8 mouse cellular contexts compared by ENCODE assay signal in genomic region chr15:11904848-11905672, GRCm38 (mm10). TPM values are rescaled to one million over a fixed set of nuclear protein-coding genes. Genes with fewer than 3 reads are reported as not detected.
DNase-seq lines count a peak whose midpoint lies in the region; ATAC-seq and TF ChIP-seq lines count a peak whose summit lies in the region.

No protein-coding gene starts in this region.

- TF ChIP-seq POLR2A in cerebellum, adult 2 months (IDR thresholded peaks at IDR 0.05; ENCODE audit: borderline replicate concordance, insufficient read depth, low read length) = no peak

- peaks cover 6% of the 10 kb centered on the region; the same call in 1 of the 2 replicates for H3K27me3 ChIP-seq in cerebellum, adult 2 months (ENCODE audit: control insufficient read depth, insufficient read depth, low read length)
- 0 out of 2 replicates have a peak, but pooled peaks cover 9% of the 10 kb centered on the region for H3K27me3 ChIP-seq in intestine, embryonic 14.5 days (replicated peaks; ENCODE audit: control insufficient read depth, insufficient read depth, low read length)
- H3K27me3 ChIP-seq in liver, embryonic 12.5 days (replicated peaks) = peaks cover 66% of the 10 kb centered on the region
- peaks cover 78% of the 10 kb centered on the region for H3K27me3 ChIP-seq in neural tube, embryonic 13.5 days

- H3K4me3 ChIP-seq in cerebellum, adult 2 months (replicated peaks; ENCODE audit: insufficient read depth, low read depth, low read length) = peak overlapping the region; percentile 24
- H3K4me3 ChIP-seq in intestine, embryonic 14.5 days (ENCODE audit: low read depth, low read length) = peak overlapping the region; percentile 61
- peak overlapping the region; percentile 51 for H3K4me3 ChIP-seq in liver, embryonic 12.5 days
- peak overlapping the region; percentile 60 for H3K4me3 ChIP-seq in neural tube, embryonic 13.5 days

- peaks cover 8% of the 10 kb centered on the region; the same call in 1 of the 2 replicates for H3K4me1 ChIP-seq in cerebellum, adult 2 months (ENCODE audit: control insufficient read depth, insufficient read depth, low read length)
- peaks cover 4% of the 10 kb centered on the region; the same call in 1 of the 2 replicates for H3K4me1 ChIP-seq in intestine, embryonic 14.5 days (replicated peaks; ENCODE audit: control insufficient read depth, insufficient read depth, low read length)
- no peaks in the 10 kb centered on the region for H3K4me1 ChIP-seq in liver, embryonic 12.5 days
- H3K4me1 ChIP-seq in neural tube, embryonic 13.5 days (replicated peaks) = peaks cover 50% of the 10 kb centered on the region

- peak overlapping the region; percentile 72 for H3K4me2 ChIP-seq in intestine, embryonic 14.5 days (ENCODE audit: low read length)
- H3K4me2 ChIP-seq in liver, embryonic 12.5 days = peak overlapping the region; percentile 61
- peak overlapping the region; percentile 93 for H3K4me2 ChIP-seq in neural tube, embryonic 13.5 days

- no peak for TF ChIP-seq CTCF in cerebellum, adult 2 months (IDR thresholded peaks at IDR 0.05; ENCODE audit: borderline replicate concordance, insufficient read depth, low read depth, low read length)

- no peaks in the 10 kb centered on the region for H3K36me3 ChIP-seq in intestine, embryonic 14.5 days (ENCODE audit: control insufficient read depth, insufficient read depth, low read length)
- no peaks in the 10 kb centered on the region for H3K36me3 ChIP-seq in liver, embryonic 12.5 days
- no peaks in the 10 kb centered on the region for H3K36me3 ChIP-seq in neural tube, embryonic 13.5 days

- H3K27ac ChIP-seq in cerebellum, adult 2 months (ENCODE audit: insufficient read depth, low read length) = no peak overlapping the region
- peak overlapping the region; percentile 78 for H3K27ac ChIP-seq in intestine, embryonic 14.5 days (ENCODE audit: low read depth)
- peak overlapping the region; percentile 67 for H3K27ac ChIP-seq in liver, embryonic 12.5 days
- 0 out of 2 replicates have a peak overlapping the region, but pooled peaks have one; percentile 24 for H3K27ac ChIP-seq in neural tube, embryonic 13.5 days (replicated peaks)

- under 1% methylated on average over 86 of the region's 90 CpGs for WGBS in cerebellum, adult 2 months
- WGBS in intestine, embryonic 14.5 days = under 1% methylated on average over 85 of the region's 90 CpGs
- WGBS in liver, embryonic 12.5 days (ENCODE audit: insufficient replicate concordance) = 2% methylated on average over 90 of the region's 90 CpGs
- under 1% methylated on average over 90 of the region's 90 CpGs for WGBS in neural tube, embryonic 13.5 days

- ATAC-seq in intestine, embryonic 14.5 days (replicated peaks; ENCODE audit: low FRiP score, low TSS enrichment, low read depth) = peak; percentile 7; the same call in 1 of the 2 replicates
- ATAC-seq in liver, embryonic 12.5 days = no peak
- ATAC-seq in neural tube, embryonic 13.5 days (ENCODE audit: low read depth) = peak; percentile 38

- no peaks in the 10 kb centered on the region for H3K9me3 ChIP-seq in intestine, embryonic 14.5 days (ENCODE audit: control insufficient read depth, low read length)
- no peaks in the 10 kb centered on the region for H3K9me3 ChIP-seq in liver, embryonic 12.5 days (replicated peaks)
- H3K9me3 ChIP-seq in neural tube, embryonic 13.5 days = no peaks in the 10 kb centered on the region

- peak overlapping the region; percentile 74 for H3K9ac ChIP-seq in intestine, embryonic 14.5 days (ENCODE audit: low read length)
- peak overlapping the region; percentile 52 for H3K9ac ChIP-seq in liver, embryonic 12.5 days
- peak overlapping the region; percentile 68 for H3K9ac ChIP-seq in neural tube, embryonic 13.5 days

- no peak for DNase-seq in cerebellum, adult 2 months
- DNase-seq in cerebellum, adult 9-10 months = no peak
- DNase-seq in adrenal gland, postnatal 36 days = peak; percentile 37 to 59
- peak; percentile 12 for DNase-seq in gastrocnemius, adult 18-20 months (ENCODE audit: low spot score)
- peak; percentile 84 for DNase-seq in intestine, embryonic 14.5 days (ENCODE audit: low spot score)
- no peak for DNase-seq in adipocyte (ENCODE audit: low spot score)

RNA-seq across cellular contexts. Expression of gene Npr3, which starts 2.0 kb away (rescaled TPM):
- polyA plus RNA-seq in cerebellum, adult 2 months (2012; rRNA removed) = 0.57 and 1.2 TPM in 2 replicates
- total RNA-seq in adrenal gland, postnatal 36 days (2021) = 10 to 100 TPM; 10.2 to 19.9 TPM
- 1 to 10 TPM; 8.4 to 8.6 TPM for total RNA-seq in gastrocnemius, adult 18-20 months (2021)
- polyA plus RNA-seq in intestine, embryonic 14.5 days (2014; fragmentation: Nextera tagmentation; extraction: Ambion mirVana) = 11.0 and 11.1 TPM in 2 replicates
- polyA plus RNA-seq in liver, embryonic 12.5 days (2016; fragmentation: Nextera tagmentation; extraction: Ambion mirVana) = 4.0 and 4.4 TPM in 2 replicates
- 4.7 TPM in 2 replicates for polyA plus RNA-seq in neural tube, embryonic 13.5 days (2015; fragmentation: Nextera tagmentation; extraction: Ambion mirVana)

Comparison
In these comparisons a context has a peak if more than half of its experiments do, and no peak if none do; other contexts are left out.
1. DNase-seq: peak in adrenal gland, postnatal 36 days (2 of 2), gastrocnemius, adult 18-20 months (single experiment) and intestine, embryonic 14.5 days (single experiment); none in cerebellum, adult 2 months (0 of 2), cerebellum, adult 9-10 months (single experiment) and adipocyte (single experiment).
2. Peak in every context shown above with its lines, with median percentiles within 50 percentile points of each other: H3K4me3 ChIP-seq, H3K4me2 ChIP-seq and H3K9ac ChIP-seq.